In genomic region chr2:126712526-126712925, GRCm38 (mm10) we compare ENCODE assay signal across 26 mouse cellular contexts. TPM values are rescaled to one million over a fixed set of nuclear protein-coding genes. Genes with fewer than 3 reads are reported as not detected.
DNase-seq lines count a peak whose midpoint lies in the region; ATAC-seq and TF ChIP-seq lines count a peak whose summit lies in the region.
"Had no signal": no experiment of that assay in that cellular context is flagged by ENCODE, and none has a peak within 500 bp of the region (broad histone marks: within the 10 kb centered on the region; RNA-seq: fewer than 3 reads in every experiment).

No protein-coding gene starts in this region.

- TF ChIP-seq POLR2A in bone marrow macrophage, adult 2 months (IDR thresholded peaks at IDR 0.05; ENCODE audit: borderline replicate concordance, low read depth, low read length): no peak
- TF ChIP-seq POLR2A in thymus, adult 2 months (IDR thresholded peaks at IDR 0.05; ENCODE audit: control insufficient read depth, extremely low read depth, insufficient read depth, low read length, poor library complexity): no peak

- no peaks in the 10 kb centered on the region for H3K27me3 ChIP-seq in kidney, embryonic 14.5 days (ENCODE audit: control insufficient read depth, insufficient read depth, low read length)
- H3K27me3 ChIP-seq in thymus, adult 2 months (ENCODE audit: control insufficient read depth, insufficient read depth, low read length): no peaks in the 10 kb centered on the region
- H3K27me3 ChIP-seq: embryonic facial prominence, embryonic 12.5 days; embryonic facial prominence, embryonic 15.5 days; heart, embryonic 13.5 days had no signal

- DNase-seq in kidney, adult 18-20 months: peak; percentile 30
- no peak for DNase-seq in kidney, postnatal 10 days
- peak; percentile 84 for DNase-seq in kidney, adult 9 months
- peak; percentile 36 to 51 for DNase-seq in kidney, postnatal 36 days
- no peak for DNase-seq in thymus, adult 2 months
- no peak for DNase-seq in spleen, postnatal 4 days (ENCODE audit: low spot score in 2 of 2)
- DNase-seq: adrenal gland, adult 8-10 months; adrenal gland, postnatal 25 days; cerebellum, adult 2 months; cerebellum, adult 9-11 months; cerebellum, postnatal 25 days; forebrain, postnatal 0 days; gastrocnemius, adult 2 months; gastrocnemius, postnatal 14 days; heart, adult 18-20 months; heart, postnatal 14 days; heart, postnatal 4 days had no signal

- H3K36me3 ChIP-seq in kidney, embryonic 14.5 days (ENCODE audit: control insufficient read depth, insufficient read depth, low read length): no peaks in the 10 kb centered on the region
- H3K36me3 ChIP-seq in thymus, adult 2 months (ENCODE audit: control insufficient read depth, insufficient read depth, low read length): no peaks in the 10 kb centered on the region

- H3K27ac ChIP-seq in kidney, embryonic 14.5 days (ENCODE audit: low read depth, low read length): no peak overlapping the region
- peak overlapping the region; percentile 63 for H3K27ac ChIP-seq in bone marrow macrophage, adult 2 months (ENCODE audit: insufficient read depth, low read depth, low read length)
- H3K27ac ChIP-seq in thymus, adult 2 months (ENCODE audit: control insufficient read depth, insufficient read depth, low read length): no peak overlapping the region
- H3K27ac ChIP-seq: embryonic facial prominence, embryonic 12.5 days; embryonic facial prominence, embryonic 15.5 days; gastrocnemius, adult 2 months; heart, embryonic 10.5 days; heart, embryonic 13.5 days; hindbrain, embryonic 14.5 days had no signal

- WGBS in kidney, embryonic 14.5 days: 95% methylated on average over 5 of the region's 5 CpGs
- over 99% methylated on average over 5 of the region's 5 CpGs for WGBS in thymus, adult 2 months

- no peaks in the 10 kb centered on the region for H3K9me3 ChIP-seq in kidney, embryonic 14.5 days (ENCODE audit: control insufficient read depth, low read length)
- H3K9me3 ChIP-seq: embryonic facial prominence, embryonic 12.5 days; embryonic facial prominence, embryonic 15.5 days; heart, embryonic 10.5 days; heart, embryonic 13.5 days had no signal

- TF ChIP-seq CTCF in bone marrow macrophage, adult 2 months (IDR thresholded peaks at IDR 0.05; ENCODE audit: low read depth, low read length): no peak
- TF ChIP-seq CTCF in thymus, adult 2 months (IDR thresholded peaks at IDR 0.05; ENCODE audit: borderline replicate concordance, control insufficient read depth, extremely low read depth, insufficient read depth, low read length, poor library complexity): no peak

- no peak for ATAC-seq in kidney, embryonic 14.5 days (ENCODE audit: low FRiP score, low TSS enrichment)
- ATAC-seq: activated CD4-positive, CD25-positive, alpha-beta regulatory T cell, adult 4 months; forebrain, embryonic 14.5 days; forebrain, postnatal 0 days had no signal

- H3K4me3 ChIP-seq in kidney, embryonic 14.5 days (ENCODE audit: low read length): no peak overlapping the region
- no peak overlapping the region for H3K4me3 ChIP-seq in bone marrow macrophage, adult 2 months (ENCODE audit: insufficient read depth, low read length)
- no peak overlapping the region for H3K4me3 ChIP-seq in thymus, adult 2 months (ENCODE audit: control insufficient read depth, insufficient read depth, low read length)
- H3K4me3 ChIP-seq: embryonic facial prominence, embryonic 12.5 days; embryonic facial prominence, embryonic 15.5 days; gastrocnemius, adult 2 months; heart, embryonic 10.5 days; heart, embryonic 13.5 days had no signal

- H3K4me2 ChIP-seq in kidney, embryonic 14.5 days (replicated peaks; ENCODE audit: low read depth, low read length): no peak overlapping the region
- H3K4me2 ChIP-seq: embryonic facial prominence, embryonic 12.5 days; embryonic facial prominence, embryonic 15.5 days; heart, embryonic 13.5 days; hindbrain, embryonic 14.5 days had no signal

- peaks cover 8% of the 10 kb centered on the region for H3K4me1 ChIP-seq in kidney, embryonic 14.5 days (ENCODE audit: control insufficient read depth, insufficient read depth, low read length)
- H3K4me1 ChIP-seq in bone marrow macrophage, adult 2 months (ENCODE audit: control insufficient read depth, insufficient read depth, low read length): peaks cover 18% of the 10 kb centered on the region
- H3K4me1 ChIP-seq in thymus, adult 2 months (replicated peaks; ENCODE audit: control insufficient read depth, insufficient read depth, low read length): peaks cover 2% of the 10 kb centered on the region

- no peak overlapping the region for H3K9ac ChIP-seq in kidney, embryonic 14.5 days (ENCODE audit: low read depth, low read length)
- H3K9ac ChIP-seq: embryonic facial prominence, embryonic 12.5 days; embryonic facial prominence, embryonic 15.5 days; forebrain, postnatal 0 days; heart, embryonic 13.5 days; hindbrain, embryonic 14.5 days had no signal

RNA-seq across cellular contexts. Expression of gene Usp8, which starts 5.4 kb away (rescaled TPM):
- polyA plus RNA-seq in kidney, embryonic 14.5 days (2014; fragmentation: Nextera tagmentation; extraction: Ambion mirVana): 18.5 and 41.7 TPM in 2 replicates
- polyA plus RNA-seq in bone marrow macrophage, adult 2 months (2012; ENCODE audit: insufficient read depth, insufficient read length, missing spikeins): 112 and 116 TPM in 2 replicates
- polyA plus RNA-seq in thymus, adult 2 months (2012; rRNA removed): 15.0 and 16.2 TPM in 2 replicates

RNA-seq across cellular contexts. Expression of gene Gabpb1, which starts 36.4 kb away (rescaled TPM):
- polyA plus RNA-seq in kidney, embryonic 14.5 days (2014; fragmentation: Nextera tagmentation; extraction: Ambion mirVana): 47.4 and 65.8 TPM in 2 replicates
- polyA plus RNA-seq in bone marrow macrophage, adult 2 months (2012; ENCODE audit: insufficient read depth, insufficient read length, missing spikeins): 17.8 and 18.5 TPM in 2 replicates
- polyA plus RNA-seq in thymus, adult 2 months (2012; rRNA removed): 26.2 and 32.1 TPM in 2 replicates

Comparison
In these comparisons a context has a peak if more than half of its experiments do, and no peak if none do; other contexts are left out.
1. DNase-seq: peak in kidney, adult 18-20 months (single experiment), kidney, adult 9 months (single experiment) and kidney, postnatal 36 days (2 of 2); none in kidney, postnatal 10 days (single experiment), thymus, adult 2 months (single experiment) and spleen, postnatal 4 days (0 of 2).